ENCODE assay signal across 16 mouse cellular contexts in the genomic region with DNA sequence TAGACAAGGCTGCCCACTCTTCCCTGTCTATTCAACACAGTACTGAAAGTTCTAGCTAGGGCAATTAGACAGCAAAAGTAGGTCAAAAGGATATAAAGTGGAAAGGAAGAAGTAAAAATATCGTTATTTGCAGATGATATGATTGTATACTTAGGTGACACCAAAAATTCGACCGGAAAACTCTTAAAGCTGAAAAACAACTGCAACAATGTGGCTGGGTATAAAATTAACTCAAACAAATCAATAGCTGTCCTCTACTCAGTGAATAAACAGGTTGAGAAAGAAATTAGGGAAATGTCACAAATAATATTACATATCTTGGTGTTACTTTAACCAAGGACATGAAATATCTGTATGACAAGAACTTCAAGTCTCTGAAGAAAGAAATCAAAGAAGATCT.
"Had no signal": no experiment of that assay in that cellular context is flagged by ENCODE, and none has a peak within 500 bp of the region (broad histone marks: within the 10 kb centered on the region; RNA-seq: fewer than 3 reads in every experiment).

No protein-coding gene starts in this region.

- H3K4me3 ChIP-seq: neural tube, embryonic 13.5 days; neural tube, embryonic 15.5 days; stomach, embryonic 15.5 days had no signal

- H3K9ac ChIP-seq: neural tube, embryonic 13.5 days; neural tube, embryonic 15.5 days; stomach, embryonic 15.5 days had no signal

- H3K4me1 ChIP-seq: neural tube, embryonic 13.5 days; neural tube, embryonic 15.5 days; stomach, embryonic 15.5 days had no signal

- DNase-seq: retina, postnatal 1 day; right cerebral cortex, adult 18-20 months; right cerebral cortex, postnatal 14 days; right cerebral cortex, postnatal 25 days; right cerebral cortex, postnatal 4 days; spleen, adult 18-20 months; thymus, adult 18-20 months; thymus, adult 2 months; thymus, postnatal 14 days; thymus, postnatal 25 days; thymus, postnatal 36 days; thymus, postnatal 4 days had no signal

- H3K27ac ChIP-seq: neural tube, embryonic 13.5 days; neural tube, embryonic 15.5 days; stomach, embryonic 15.5 days; stomach, postnatal 0 days had no signal

- H3K27me3 ChIP-seq: neural tube, embryonic 13.5 days; neural tube, embryonic 15.5 days; stomach, embryonic 15.5 days had no signal

- H3K36me3 ChIP-seq: neural tube, embryonic 13.5 days; neural tube, embryonic 15.5 days; stomach, embryonic 15.5 days had no signal
